12 mouse cellular contexts compared by ENCODE assay signal in genomic region chr14:25268090-25268631, GRCm38 (mm10).
DNase-seq lines count a peak whose midpoint lies in the region; ATAC-seq and TF ChIP-seq lines count a peak whose summit lies in the region.
"Had no signal": no experiment of that assay in that cellular context is flagged by ENCODE, and none has a peak within 500 bp of the region (broad histone marks: within the 10 kb centered on the region; RNA-seq: fewer than 3 reads in every experiment).

No protein-coding gene starts in this region.

- no peak overlapping the region for H3K27ac ChIP-seq in heart, embryonic 11.5 days (ENCODE audit: low read depth, low read length)
- H3K27ac ChIP-seq in hindbrain, embryonic 11.5 days (ENCODE audit: low read depth, low read length), result no peak overlapping the region
- H3K27ac ChIP-seq: embryonic facial prominence, embryonic 13.5 days; hindbrain, embryonic 12.5 days; left cerebral cortex, adult 2 months had no signal

- peak; percentile 36 for DNase-seq in gastrocnemius, adult 18-20 months (ENCODE audit: low spot score)
- DNase-seq in gastrocnemius, postnatal 4 days (ENCODE audit: low spot score in 2 of 2), result no peak
- DNase-seq in brain, embryonic 14.5 days (ENCODE audit: low read depth), result peak; percentile 26
- DNase-seq in kidney, postnatal 36 days, result peak; percentile 13 to 16
- peak; percentile 55 for DNase-seq in lung, postnatal 25 days (ENCODE audit: low spot score)
- no peak for DNase-seq in hindbrain, embryonic 11.5 days (ENCODE audit: low spot score)
- DNase-seq: gastrocnemius, postnatal 36 days had no signal

- no peaks in the 10 kb centered on the region for H3K36me3 ChIP-seq in heart, embryonic 11.5 days (ENCODE audit: control insufficient read depth, insufficient read depth, low read length)
- no peaks in the 10 kb centered on the region for H3K36me3 ChIP-seq in hindbrain, embryonic 11.5 days (ENCODE audit: control insufficient read depth, insufficient read depth, low read length)
- H3K36me3 ChIP-seq: embryonic facial prominence, embryonic 13.5 days; hindbrain, embryonic 12.5 days had no signal

- no peaks in the 10 kb centered on the region for H3K9me3 ChIP-seq in heart, embryonic 11.5 days (replicated peaks; ENCODE audit: control insufficient read depth, low read length)
- no peaks in the 10 kb centered on the region for H3K9me3 ChIP-seq in hindbrain, embryonic 11.5 days (ENCODE audit: control insufficient read depth, low read length)
- H3K9me3 ChIP-seq: embryonic facial prominence, embryonic 13.5 days; hindbrain, embryonic 12.5 days had no signal

- no peak overlapping the region for H3K9ac ChIP-seq in heart, embryonic 11.5 days (ENCODE audit: low read depth, low read length)
- H3K9ac ChIP-seq in hindbrain, embryonic 11.5 days (ENCODE audit: low read depth, low read length), result no peak overlapping the region
- H3K9ac ChIP-seq: embryonic facial prominence, embryonic 13.5 days; hindbrain, embryonic 12.5 days had no signal

- H3K4me1 ChIP-seq in heart, embryonic 11.5 days (ENCODE audit: control insufficient read depth, insufficient read depth, low read length), result peaks cover 6% of the 10 kb centered on the region; the same call in 1 of the 2 replicates
- 0 out of 2 replicates have a peak, but pooled peaks cover 3% of the 10 kb centered on the region for H3K4me1 ChIP-seq in hindbrain, embryonic 11.5 days (replicated peaks; ENCODE audit: control insufficient read depth, insufficient read depth, low read length)

- no peak overlapping the region for H3K4me3 ChIP-seq in heart, embryonic 11.5 days (ENCODE audit: low read depth, low read length)
- no peak overlapping the region for H3K4me3 ChIP-seq in hindbrain, embryonic 11.5 days (ENCODE audit: low read depth, low read length)
- H3K4me3 ChIP-seq: embryonic facial prominence, embryonic 13.5 days; hindbrain, embryonic 12.5 days; left cerebral cortex, adult 2 months had no signal

- no peak for ATAC-seq in heart, embryonic 11.5 days (replicated peaks; ENCODE audit: insufficient number of reproducible peaks, low FRiP score, low TSS enrichment)
- no peak for ATAC-seq in hindbrain, embryonic 11.5 days (ENCODE audit: low FRiP score)
- ATAC-seq in erythroblast, adult 5-6 weeks (replicated peaks; ENCODE audit: low FRiP score, poor library complexity, severe bottlenecking), result no peak

- WGBS in heart, embryonic 11.5 days (ENCODE audit: insufficient replicate concordance), result 85% methylated on average over 13 of the region's 13 CpGs
- 79% methylated on average over 13 of the region's 13 CpGs for WGBS in hindbrain, embryonic 11.5 days

- no peak for TF ChIP-seq POLR2A in brain, embryonic 14.5 days (IDR thresholded peaks at IDR 0.05; ENCODE audit: borderline replicate concordance, extremely low read depth, insufficient read depth, insufficient read length, poor library complexity, severe bottlenecking)

- no peak overlapping the region for H3K4me2 ChIP-seq in heart, embryonic 11.5 days
- no peak overlapping the region for H3K4me2 ChIP-seq in hindbrain, embryonic 11.5 days (replicated peaks; ENCODE audit: low read depth, low read length)
- H3K4me2 ChIP-seq: embryonic facial prominence, embryonic 13.5 days; hindbrain, embryonic 12.5 days had no signal

- H3K27me3 ChIP-seq in heart, embryonic 11.5 days (ENCODE audit: control insufficient read depth, insufficient read depth, low read length), result peaks cover 4% of the 10 kb centered on the region; the same call in 1 of the 2 replicates
- H3K27me3 ChIP-seq in hindbrain, embryonic 11.5 days (ENCODE audit: control insufficient read depth, insufficient read depth, low read length), result no peaks in the 10 kb centered on the region
- H3K27me3 ChIP-seq: hindbrain, embryonic 12.5 days had no signal

- no peak for TF ChIP-seq CTCF in brain, embryonic 14.5 days (IDR thresholded peaks at IDR 0.05; ENCODE audit: borderline replicate concordance, extremely low read depth, insufficient read depth, insufficient read length)

Comparison
In these comparisons a context has a peak if more than half of its experiments do, and no peak if none do; other contexts are left out.
1. DNase-seq: peak in gastrocnemius, adult 18-20 months (single experiment), brain, embryonic 14.5 days (single experiment), kidney, postnatal 36 days (2 of 2) and lung, postnatal 25 days (single experiment); none in gastrocnemius, postnatal 4 days (0 of 2) and hindbrain, embryonic 11.5 days (single experiment).